Mouse (Mus musculus): ENCODE results near the gene Olfr1318.

Olfr1318 gene

GRCm38 (mm10) chr2:112153898-112154297, at the start of gene Olfr1318:
Olfr1318 (plus strand) TSS chr2:112154198.
- no peak for DNase-seq

GRCm38 (mm10) chr2:112115340-112115739, 38.7 kb upstream of the Olfr1318 start, which contains the start of gene Olfr1315-ps1:
Olfr1315-ps1 (minus strand) TSS chr2:112115440.
- no peak for DNase-seq

GRCm38 (mm10) chr2:112134877-112135276, 19.1 kb upstream of the Olfr1318 start, which contains the start of gene Olfr1316:
Olfr1316 (minus strand) TSS chr2:112134977.
- DNase-seq = no peak

- no peak for DNase-seq
Measured at GRCm38 (mm10) chr2:112140029-112140428, 14.0 kb upstream of the Olfr1318 start, which contains the start of gene Olfr1317. Olfr1317 (plus strand) TSS chr2:112140329.

GRCm38 (mm10) chr2:112196859-112197258, 42.9 kb downstream of the Olfr1318 start:
- DNase-seq = peak; percentile 63 to 67

- no peak for DNase-seq
Measured at GRCm38 (mm10) chr2:112203056-112203455, 49.1 kb downstream of the Olfr1318 start.
